Mouse (Mus musculus): ENCODE measurements around the gene Ppm1f. TPM values are rescaled to one million over a fixed set of nuclear protein-coding genes. Genes with fewer than 3 reads are reported as not detected.
"Not testable (repeated sequence)": the region's sequence is repeated elsewhere in the genome, so short reads cannot be mapped to it uniquely, and the experiment has no call there.

Gene Ppm1f
- total and polyA plus RNA-seq, 2 experiments = 11.2 to 12.2 TPM

- no peak for TF ChIP-seq POLR2A (IDR thresholded peaks at IDR 0.05; ENCODE audit: extremely low read depth, insufficient read depth, low read length)
- TF ChIP-seq CTCF (IDR thresholded peaks at IDR 0.05; ENCODE audit: low read depth, low read length) = no peak
- Histone ChIP-seq H3K79me2 (ENCODE audit: control insufficient read depth, insufficient read depth, low read length) (no peaks in the 10 kb centered on the region), H3K9ac (ENCODE audit: low read depth, low read length) (no peak overlapping the region), H3K4me1 (ENCODE audit: control insufficient read depth, insufficient read depth, low read length) (no peaks in the 10 kb centered on the region), H3K27me3 (ENCODE audit: control insufficient read depth, insufficient read depth, low read length) (no peaks in the 10 kb centered on the region), H3K36me3 (ENCODE audit: control insufficient read depth, insufficient read depth, low read length) (peaks cover 6% of the 10 kb centered on the region; the same call in 1 of the 2 replicates), H3K27ac (replicated peaks; ENCODE audit: insufficient read depth, low read depth, low read length) (no peak overlapping the region), H3K4me3 (ENCODE audit: insufficient read depth, low read depth, low read length) (no peak overlapping the region)
- 84% methylated on average over 1 of the region's 1 CpGs for WGBS
- no peak for DNase-seq (ENCODE audit: extremely low read depth, low read depth, low spot score)
Observed at GRCm38 (mm10) chr16:16913440-16913839, 17.2 kb downstream of the Ppm1f start.

- WGBS = 95% methylated on average over 7 of the region's 7 CpGs
- no peak for DNase-seq (ENCODE audit: extremely low read depth, low read depth, low spot score)
- Histone ChIP-seq H3K79me2 (ENCODE audit: control insufficient read depth, insufficient read depth, low read length) (no peaks in the 10 kb centered on the region), H3K9ac (ENCODE audit: low read depth, low read length) (no peak overlapping the region), H3K36me3 (ENCODE audit: control insufficient read depth, insufficient read depth, low read length) (peaks cover 9% of the 10 kb centered on the region), H3K27me3 (ENCODE audit: control insufficient read depth, insufficient read depth, low read length) (no peaks in the 10 kb centered on the region), H3K4me3 (ENCODE audit: insufficient read depth, low read depth, low read length) (no peak overlapping the region), H3K27ac (replicated peaks; ENCODE audit: insufficient read depth, low read depth, low read length) (no peak overlapping the region), H3K4me1 (ENCODE audit: control insufficient read depth, insufficient read depth, low read length) (no peaks in the 10 kb centered on the region)
- TF ChIP-seq CTCF (IDR thresholded peaks at IDR 0.05; ENCODE audit: low read depth, low read length) = no peak
- no peak for TF ChIP-seq POLR2A (IDR thresholded peaks at IDR 0.05; ENCODE audit: extremely low read depth, insufficient read depth, low read length)
Observed at GRCm38 (mm10) chr16:16918441-16919117, 22.3 kb downstream of the Ppm1f start.

GRCm38 (mm10) chr16:16921021-16921435 lies 24.8 kb downstream of the Ppm1f start:
- no peak overlapping the region for H3K9ac ChIP-seq (ENCODE audit: low read depth, low read length)
- H3K79me2 ChIP-seq (ENCODE audit: control insufficient read depth, insufficient read depth, low read length) = no peaks in the 10 kb centered on the region
- peaks cover 9% of the 10 kb centered on the region for H3K36me3 ChIP-seq (ENCODE audit: control insufficient read depth, insufficient read depth, low read length)
- no peak overlapping the region for H3K4me3 ChIP-seq (ENCODE audit: insufficient read depth, low read depth, low read length)
- no peaks in the 10 kb centered on the region for H3K4me1 ChIP-seq (ENCODE audit: control insufficient read depth, insufficient read depth, low read length)
- peak; percentile 28 for DNase-seq (ENCODE audit: extremely low read depth, low read depth, low spot score)
- H3K27ac ChIP-seq (replicated peaks; ENCODE audit: insufficient read depth, low read depth, low read length) = no peak overlapping the region
- H3K27me3 ChIP-seq (ENCODE audit: control insufficient read depth, insufficient read depth, low read length) = no peaks in the 10 kb centered on the region
- 50% methylated on average over 3 of the region's 3 CpGs for WGBS
- no peak for TF ChIP-seq POLR2A (IDR thresholded peaks at IDR 0.05; ENCODE audit: extremely low read depth, insufficient read depth, low read length)
- TF ChIP-seq CTCF (IDR thresholded peaks at IDR 0.05; ENCODE audit: low read depth, low read length) = peak; percentile 64

GRCm38 (mm10) chr16:16924481-16924880 lies 28.2 kb downstream of the Ppm1f start:
- no peaks in the 10 kb centered on the region for H3K79me2 ChIP-seq (ENCODE audit: control insufficient read depth, insufficient read depth, low read length)
- no peak for DNase-seq (ENCODE audit: extremely low read depth, low read depth, low spot score)
- no peaks in the 10 kb centered on the region for H3K4me1 ChIP-seq (ENCODE audit: control insufficient read depth, insufficient read depth, low read length)
- H3K27ac ChIP-seq (replicated peaks; ENCODE audit: insufficient read depth, low read depth, low read length) = no peak overlapping the region
- no peak overlapping the region for H3K4me3 ChIP-seq (ENCODE audit: insufficient read depth, low read depth, low read length)
- no peak for TF ChIP-seq CTCF (IDR thresholded peaks at IDR 0.05; ENCODE audit: low read depth, low read length)
- TF ChIP-seq POLR2A (IDR thresholded peaks at IDR 0.05; ENCODE audit: extremely low read depth, insufficient read depth, low read length) = no peak
- H3K9ac ChIP-seq (ENCODE audit: low read depth, low read length) = no peak overlapping the region
- WGBS = 94% methylated on average over 3 of the region's 3 CpGs
- no peaks in the 10 kb centered on the region for H3K27me3 ChIP-seq (ENCODE audit: control insufficient read depth, insufficient read depth, low read length)
- no peaks in the 10 kb centered on the region; the same call in 1 of the 2 replicates for H3K36me3 ChIP-seq (ENCODE audit: control insufficient read depth, insufficient read depth, low read length)

- Histone ChIP-seq H3K79me2 (ENCODE audit: control insufficient read depth, insufficient read depth, low read length) (no peaks in the 10 kb centered on the region), H3K36me3 (ENCODE audit: control insufficient read depth, insufficient read depth, low read length) (no peaks in the 10 kb centered on the region; the same call in 1 of the 2 replicates), H3K4me1 (ENCODE audit: control insufficient read depth, insufficient read depth, low read length) (no peaks in the 10 kb centered on the region), H3K4me3 (ENCODE audit: insufficient read depth, low read depth, low read length) (no peak overlapping the region), H3K27ac (replicated peaks; ENCODE audit: insufficient read depth, low read depth, low read length) (no peak overlapping the region), H3K27me3 (ENCODE audit: control insufficient read depth, insufficient read depth, low read length) (no peaks in the 10 kb centered on the region), H3K9ac (ENCODE audit: low read depth, low read length) (no peak overlapping the region)
- TF ChIP-seq CTCF (IDR thresholded peaks at IDR 0.05; ENCODE audit: low read depth, low read length) (no peak), POLR2A (IDR thresholded peaks at IDR 0.05; ENCODE audit: extremely low read depth, insufficient read depth, low read length) (no peak)
- DNase-seq (ENCODE audit: extremely low read depth, low read depth, low spot score) = no peak
- WGBS = 93% methylated on average over 5 of the region's 5 CpGs
Observed at GRCm38 (mm10) chr16:16926536-16926935, 30.3 kb downstream of the Ppm1f start.

GRCm38 (mm10) chr16:16928908-16929307 lies 32.6 kb downstream of the Ppm1f start:
- H3K27me3 ChIP-seq (ENCODE audit: control insufficient read depth, insufficient read depth, low read length); H3K4me1 ChIP-seq (ENCODE audit: control insufficient read depth, insufficient read depth, low read length): not testable (repeated sequence)

More at GRCm38 (mm10) chr16:16928908-16929307, 32.6 kb downstream of the Ppm1f start:
- 86% methylated on average over 3 of the region's 3 CpGs for WGBS
- H3K9ac ChIP-seq (ENCODE audit: low read depth, low read length); DNase-seq (ENCODE audit: extremely low read depth, low read depth, low spot score); H3K79me2 ChIP-seq (ENCODE audit: control insufficient read depth, insufficient read depth, low read length); H3K27ac ChIP-seq (replicated peaks; ENCODE audit: insufficient read depth, low read depth, low read length); H3K36me3 ChIP-seq (ENCODE audit: control insufficient read depth, insufficient read depth, low read length); H3K4me3 ChIP-seq (ENCODE audit: insufficient read depth, low read depth, low read length): not testable (repeated sequence)
